Mouse (Mus musculus) left cerebral cortex, postnatal 25 days (tissue): ENCODE measurements around the gene Fstl3. TPM values are rescaled to one million over a fixed set of nuclear protein-coding genes. Genes with fewer than 3 reads are reported as not detected.

Experiments
- DNase-seq, 2 experiments: peaks; one replicate each; pipeline ENCODE4 v3.0.0; 2022; ENCODE audit warnings: low spot score in 2 of 2, mixed read lengths in 1 of 2
- intact Hi-C: fragments of 180-260 bp; cut with DNase I; formaldehyde crosslinking; loops from one replicate; pipeline ENCODE4 v1.15.1; 2025
- total RNA-seq, 2 experiments: library from RNA; stranded (reverse); gene quantifications; 2 replicates each; pipeline ENCODE4 v1.2.3; 2021

The Fstl3 gene
- total RNA-seq, 2 experiments from 2014 or later = 2.2 to 2.4 TPM

- DNase-seq = no peak
- intact Hi-C loops = no loop called here
These were observed 28.6 kb downstream of the Fstl3 start for GRCm38 (mm10) chr10:79805636-79806035.

- no peak for DNase-seq
- intact Hi-C loops = no loop called here
These were observed 29.3 kb downstream of the Fstl3 start for GRCm38 (mm10) chr10:79806331-79806730.

- intact Hi-C loops = no loop called here
These were observed 29.9 kb downstream of the Fstl3 start for GRCm38 (mm10) chr10:79806972-79807371.

GRCm38 (mm10) chr10:79807826-79808225 lies 30.8 kb downstream of the Fstl3 start:
- DNase-seq = no peak

More at GRCm38 (mm10) chr10:79806972-79807371, 29.9 kb downstream of the Fstl3 start:
- no peak for DNase-seq

GRCm38 (mm10) chr10:79808728-79809127 lies 31.7 kb downstream of the Fstl3 start:
- intact Hi-C loops = no loop called here
- no peak for DNase-seq

More at GRCm38 (mm10) chr10:79807826-79808225, 30.8 kb downstream of the Fstl3 start:
- intact Hi-C loops = no loop called here

- intact Hi-C loops = loop anchor here (1.0 kb wide), 1 partner anchor 19 kb away; the partner anchor contains the start of gene Palm
- peak; percentile 81 to 86 for DNase-seq
These were observed 34.9 kb downstream of the Fstl3 start for GRCm38 (mm10) chr10:79811736-79812637.

- DNase-seq = no peak
- intact Hi-C loops = no loop called here
These were observed 37.3 kb downstream of the Fstl3 start for GRCm38 (mm10) chr10:79814271-79814842.

- intact Hi-C loops = no loop called here
- no peak for DNase-seq
These were observed 38.8 kb downstream of the Fstl3 start for GRCm38 (mm10) chr10:79815671-79816494.

GRCm38 (mm10) chr10:79817111-79817510 lies 40.0 kb downstream of the Fstl3 start:
- no peak for DNase-seq
- intact Hi-C loops = no loop called here

- intact Hi-C loops = no loop called here
- DNase-seq = no peak
These were observed 41.2 kb downstream of the Fstl3 start for GRCm38 (mm10) chr10:79818225-79818624.

- intact Hi-C loops = loop anchor here (5.0 kb wide), 1 partner anchor 97 kb away; no protein-coding TSS in a partner anchor
These were observed 42.5 kb downstream of the Fstl3 start for GRCm38 (mm10) chr10:79819606-79820005.

GRCm38 (mm10) chr10:79820277-79820676 lies 43.2 kb downstream of the Fstl3 start:
- intact Hi-C loops = loop anchor here (5.0 kb wide), 1 partner anchor 98 kb away; no protein-coding TSS in a partner anchor
- DNase-seq = no peak

More at GRCm38 (mm10) chr10:79819606-79820005, 42.5 kb downstream of the Fstl3 start:
- no peak for DNase-seq

GRCm38 (mm10) chr10:79820782-79821181 lies 43.7 kb downstream of the Fstl3 start, which contains the start of gene Misp:
Gene Misp, plus strand, starts transcription at chr10:79820989.
- intact Hi-C loops = loop anchor here (5.0 kb wide), 1 partner anchor 98 kb away; no protein-coding TSS in a partner anchor
- DNase-seq = no peak

GRCm38 (mm10) chr10:79821731-79822130 lies 44.7 kb downstream of the Fstl3 start:
- DNase-seq = no peak
- intact Hi-C loops = loop anchor here (5.0 kb wide), 1 partner anchor 99 kb away; no protein-coding TSS in a partner anchor

GRCm38 (mm10) chr10:79822372-79822771 lies 45.3 kb downstream of the Fstl3 start:
- intact Hi-C loops = loop anchor here (5.0 kb wide), 1 partner anchor 100 kb away; no protein-coding TSS in a partner anchor
- DNase-seq = no peak

GRCm38 (mm10) chr10:79823011-79823410 lies 45.9 kb downstream of the Fstl3 start:
- intact Hi-C loops = loop anchor here (5.0 kb wide), 1 partner anchor 101 kb away; no protein-coding TSS in a partner anchor
- no peak for DNase-seq

- DNase-seq = no peak
- intact Hi-C loops = loop anchor here (5.0 kb wide), 1 partner anchor 102 kb away; no protein-coding TSS in a partner anchor
These were observed 47.3 kb downstream of the Fstl3 start for GRCm38 (mm10) chr10:79824413-79824812.

- no peak for DNase-seq
- intact Hi-C loops = no loop called here
These were observed 54.5 kb downstream of the Fstl3 start for GRCm38 (mm10) chr10:79831583-79831982.
